Mouse (Mus musculus): ENCODE results near the gene Gna14. TPM values are rescaled to one million over a fixed set of nuclear protein-coding genes. Genes with fewer than 3 reads are reported as not detected.

Gna14 gene
- polyA plus RNA-seq, 1 experiment from 2014 or later: 1.3 TPM

- Histone ChIP-seq H3K9me3 (replicated peaks) (no peaks in the 10 kb centered on the region), H3K4me2 (no peak overlapping the region), H3K36me3 (no peaks in the 10 kb centered on the region), H3K9ac (no peak overlapping the region), H3K27me3 (peaks cover 7% of the 10 kb centered on the region; the same call in 1 of the 2 replicates), H3K4me3 (no peak overlapping the region), H3K27ac (no peak overlapping the region), H3K4me1 (replicated peaks) (peaks cover 4% of the 10 kb centered on the region)
- no peak for ATAC-seq (replicated peaks; ENCODE audit: insufficient number of reproducible peaks, insufficient read depth, low FRiP score, low read depth)
These were observed 158.4 kb downstream of the Gna14 start for GRCm38 (mm10) chr19:16593975-16594317.

GRCm38 (mm10) chr19:16597216-16597615 is 161.7 kb downstream of the Gna14 start:
- Histone ChIP-seq H3K4me3 (no peak overlapping the region), H3K27me3 (peaks cover 7% of the 10 kb centered on the region; the same call in 1 of the 2 replicates), H3K27ac (no peak overlapping the region), H3K36me3 (no peaks in the 10 kb centered on the region), H3K9ac (no peak overlapping the region), H3K4me2 (no peak overlapping the region), H3K4me1 (replicated peaks) (peaks cover 7% of the 10 kb centered on the region), H3K9me3 (replicated peaks) (no peaks in the 10 kb centered on the region)
- ATAC-seq (replicated peaks; ENCODE audit: insufficient number of reproducible peaks, insufficient read depth, low FRiP score, low read depth): no peak
- 79% methylated on average over 6 of the region's 6 CpGs for WGBS

GRCm38 (mm10) chr19:16598653-16599297 is 163.2 kb downstream of the Gna14 start:
- Histone ChIP-seq H3K4me3 (no peak overlapping the region), H3K27ac (no peak overlapping the region), H3K4me1 (replicated peaks) (peaks cover 7% of the 10 kb centered on the region), H3K4me2 (peak overlapping the region; percentile 46), H3K9me3 (replicated peaks) (no peaks in the 10 kb centered on the region), H3K36me3 (no peaks in the 10 kb centered on the region), H3K27me3 (peaks cover 7% of the 10 kb centered on the region; the same call in 1 of the 2 replicates), H3K9ac (no peak overlapping the region)
- no peak for ATAC-seq (replicated peaks; ENCODE audit: insufficient number of reproducible peaks, insufficient read depth, low FRiP score, low read depth)
- WGBS: 31% methylated on average over 11 of the region's 11 CpGs

- no peak overlapping the region for H3K4me3 ChIP-seq
- no peak overlapping the region for H3K27ac ChIP-seq
- peaks cover 7% of the 10 kb centered on the region; the same call in 1 of the 2 replicates for H3K27me3 ChIP-seq
- H3K36me3 ChIP-seq: no peaks in the 10 kb centered on the region
- H3K9me3 ChIP-seq (replicated peaks): no peaks in the 10 kb centered on the region
- H3K4me2 ChIP-seq: peak overlapping the region; percentile 46
- 16% methylated on average over 9 of the region's 9 CpGs for WGBS
- peaks cover 7% of the 10 kb centered on the region for H3K4me1 ChIP-seq (replicated peaks)
- 0 out of 2 replicates have a peak, but pooled peaks have one; percentile 47 for ATAC-seq (replicated peaks; ENCODE audit: insufficient number of reproducible peaks, insufficient read depth, low FRiP score, low read depth)
- H3K9ac ChIP-seq: no peak overlapping the region
These were observed 163.9 kb downstream of the Gna14 start for GRCm38 (mm10) chr19:16599298-16599970.

GRCm38 (mm10) chr19:16602026-16602425 is 166.5 kb downstream of the Gna14 start:
- peaks cover 7% of the 10 kb centered on the region for H3K4me1 ChIP-seq (replicated peaks)
- WGBS: 80% methylated on average over 8 of the region's 8 CpGs
- no peaks in the 10 kb centered on the region for H3K9me3 ChIP-seq (replicated peaks)
- H3K9ac ChIP-seq: no peak overlapping the region
- H3K4me3 ChIP-seq: no peak overlapping the region
- ATAC-seq (replicated peaks; ENCODE audit: insufficient number of reproducible peaks, insufficient read depth, low FRiP score, low read depth): no peak
- H3K4me2 ChIP-seq: no peak overlapping the region
- peaks cover 7% of the 10 kb centered on the region; the same call in 1 of the 2 replicates for H3K27me3 ChIP-seq
- no peak overlapping the region for H3K27ac ChIP-seq
- no peaks in the 10 kb centered on the region for H3K36me3 ChIP-seq

- no peak overlapping the region for H3K27ac ChIP-seq
- 0 out of 2 replicates have a peak, but pooled peaks cover 4% of the 10 kb centered on the region for H3K4me1 ChIP-seq (replicated peaks)
- no peak for ATAC-seq (replicated peaks; ENCODE audit: insufficient number of reproducible peaks, insufficient read depth, low FRiP score, low read depth)
- no peaks in the 10 kb centered on the region for H3K36me3 ChIP-seq
- no peak overlapping the region for H3K4me3 ChIP-seq
- no peaks in the 10 kb centered on the region for H3K9me3 ChIP-seq (replicated peaks)
- no peaks in the 10 kb centered on the region for H3K27me3 ChIP-seq
- WGBS: 88% methylated on average over 6 of the region's 6 CpGs
- H3K4me2 ChIP-seq: no peak overlapping the region
- no peak overlapping the region for H3K9ac ChIP-seq
These were observed 172.1 kb downstream of the Gna14 start for GRCm38 (mm10) chr19:16607634-16608033.

GRCm38 (mm10) chr19:16623154-16623553 is 187.6 kb downstream of the Gna14 start:
- H3K27ac ChIP-seq: no peak overlapping the region
- H3K4me1 ChIP-seq (replicated peaks): peaks cover 4% of the 10 kb centered on the region
- no peaks in the 10 kb centered on the region for H3K36me3 ChIP-seq
- no peak overlapping the region for H3K9ac ChIP-seq
- no peak for ATAC-seq (replicated peaks; ENCODE audit: insufficient number of reproducible peaks, insufficient read depth, low FRiP score, low read depth)
- WGBS: 78% methylated on average over 4 of the region's 4 CpGs
- H3K27me3 ChIP-seq: no peaks in the 10 kb centered on the region
- no peak overlapping the region for H3K4me2 ChIP-seq
- H3K9me3 ChIP-seq (replicated peaks): no peaks in the 10 kb centered on the region
- H3K4me3 ChIP-seq: no peak overlapping the region

GRCm38 (mm10) chr19:16624994-16625393 is 189.4 kb downstream of the Gna14 start:
- H3K27ac ChIP-seq: no peak overlapping the region
- no peak for ATAC-seq (replicated peaks; ENCODE audit: insufficient number of reproducible peaks, insufficient read depth, low FRiP score, low read depth)

GRCm38 (mm10) chr19:16625610-16626395 is 190.2 kb downstream of the Gna14 start:
- 19% methylated on average over 14 of the region's 14 CpGs for WGBS
- Histone ChIP-seq H3K9ac (no peak overlapping the region), H3K9me3 (replicated peaks) (no peaks in the 10 kb centered on the region), H3K4me3 (no peak overlapping the region), H3K4me2 (peak overlapping the region; percentile 23; the same call in 1 of the 2 replicates), H3K27ac (no peak overlapping the region), H3K4me1 (replicated peaks) (peaks cover 4% of the 10 kb centered on the region), H3K27me3 (no peaks in the 10 kb centered on the region), H3K36me3 (no peaks in the 10 kb centered on the region)
- ATAC-seq (replicated peaks; ENCODE audit: insufficient number of reproducible peaks, insufficient read depth, low FRiP score, low read depth): no peak; the same call in 1 of the 2 replicates

More at GRCm38 (mm10) chr19:16624994-16625393, 189.4 kb downstream of the Gna14 start:
- Histone ChIP-seq H3K4me3 (no peak overlapping the region), H3K27me3 (no peaks in the 10 kb centered on the region), H3K4me2 (no peak overlapping the region), H3K4me1 (replicated peaks) (peaks cover 4% of the 10 kb centered on the region), H3K9me3 (replicated peaks) (no peaks in the 10 kb centered on the region), H3K36me3 (no peaks in the 10 kb centered on the region), H3K9ac (no peak overlapping the region)
